Mouse (Mus musculus) embryonic stem cell, embryonic (primary cell): ENCODE measurements around the gene Cdkn1c.

Experiments
- CTCF ChIA-PET, 4 experiments: fragments of 300-600 bp in 2 of 4; fragments of 350-600 bp in 2 of 4; sonication (Branson Sonifier 250); formaldehyde crosslinking; loops; one replicate each; lab custom pipeline; 2022; ENCODE audit warnings: inconsistent platforms in 2 of 4; lab: Charles Lee
- POLR2A ChIA-PET, 4 experiments: fragments of 300-600 bp in 2 of 4; fragments of 350-600 bp in 2 of 4; sonication (Branson Sonifier 250); formaldehyde crosslinking; loops; one replicate each; lab custom pipeline; 2022; ENCODE audit warnings: antibody characterized with exemption in 4 of 4, inconsistent platforms in 1 of 4; lab: Charles Lee

Cdkn1c gene

GRCm38 (mm10) chr7:143461920-143462319 is 1.1 kb upstream of the Cdkn1c start:
- CTCF ChIA-PET = interaction anchor here (1.0 to 19.7 kb wide), 12 partner anchors 8 to 543 kb away, joined by 3 to 679 read pairs (median 6); no protein-coding TSS in a partner anchor
- POLR2A ChIA-PET = interaction anchor here in 3 of 4 experiments (0.6 to 3.0 kb wide), 13 partner anchors 11 to 362 kb away, joined by 3 to 12 read pairs (median 3); partner anchors contain the start of genes Cars (in 2 of the 3), Nap1l4 (in 1 of the 3), Phlda2 (in 1 of the 3) and Slc22a18 (in 1 of the 3)

DNA sequence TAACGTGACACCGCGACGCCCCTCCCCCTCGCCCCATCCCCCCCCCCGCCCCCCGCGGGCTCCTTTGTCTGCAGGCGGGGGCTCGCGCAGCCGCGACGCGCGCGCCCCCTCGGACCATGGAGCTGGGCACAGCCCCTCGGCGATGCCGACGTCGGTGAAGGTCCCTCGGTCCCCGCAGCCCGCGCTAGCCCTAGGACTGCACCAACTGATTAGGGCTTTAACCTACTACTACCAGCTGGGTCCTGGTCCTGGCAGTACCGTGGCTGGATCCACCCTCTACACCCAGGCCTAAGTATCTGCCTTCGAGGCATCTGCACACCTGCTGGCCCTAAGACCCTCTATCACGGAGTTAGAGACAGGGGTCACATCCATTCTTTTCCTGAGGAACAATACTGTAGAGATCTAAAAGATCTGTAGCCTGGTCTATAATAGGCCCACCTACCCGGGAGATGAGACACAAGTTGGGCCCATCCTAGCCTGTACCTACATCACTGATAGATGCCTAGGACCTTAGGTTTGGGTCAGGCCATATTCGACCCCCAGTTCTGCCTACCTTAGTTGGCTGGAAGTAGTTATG is 532 bp upstream of the Cdkn1c start:
- CTCF ChIA-PET = interaction anchor here (0.5 to 19.7 kb wide), 23 partner anchors 9 to 1269 kb away, joined by 3 to 679 read pairs (median 4); no protein-coding TSS in a partner anchor
- POLR2A ChIA-PET = interaction anchor here in 3 of 4 experiments (0.5 to 3.0 kb wide), 28 partner anchors 8 to 455 kb away, joined by 3 to 12 read pairs (median 4); partner anchors contain the start of genes Cars (in 2 of the 3), Slc22a18 (in 2 of the 3), Cd81 (in 1 of the 3) and Nap1l4 (in 1 of the 3)

- ChIA-PET POLR2A (interaction anchor here in 3 of 4 experiments (0.5 to 3.0 kb wide), 33 partner anchors 9 to 1946 kb away, joined by 3 to 15 read pairs (median 4); partner anchors contain the start of genes Slc22a18 (in 2 of the 3), Cd81 (in 1 of the 3), Phlda2 (in 1 of the 3) and Tssc4 (in 1 of the 3)), CTCF (interaction anchor here (0.5 to 19.7 kb wide), 17 partner anchors 10 to 472 kb away, joined by 3 to 679 read pairs (median 5); no protein-coding TSS in a partner anchor)
Observed at GRCm38 (mm10) chr7:143460217-143460834, 524 bp downstream of the Cdkn1c start.

DNA sequence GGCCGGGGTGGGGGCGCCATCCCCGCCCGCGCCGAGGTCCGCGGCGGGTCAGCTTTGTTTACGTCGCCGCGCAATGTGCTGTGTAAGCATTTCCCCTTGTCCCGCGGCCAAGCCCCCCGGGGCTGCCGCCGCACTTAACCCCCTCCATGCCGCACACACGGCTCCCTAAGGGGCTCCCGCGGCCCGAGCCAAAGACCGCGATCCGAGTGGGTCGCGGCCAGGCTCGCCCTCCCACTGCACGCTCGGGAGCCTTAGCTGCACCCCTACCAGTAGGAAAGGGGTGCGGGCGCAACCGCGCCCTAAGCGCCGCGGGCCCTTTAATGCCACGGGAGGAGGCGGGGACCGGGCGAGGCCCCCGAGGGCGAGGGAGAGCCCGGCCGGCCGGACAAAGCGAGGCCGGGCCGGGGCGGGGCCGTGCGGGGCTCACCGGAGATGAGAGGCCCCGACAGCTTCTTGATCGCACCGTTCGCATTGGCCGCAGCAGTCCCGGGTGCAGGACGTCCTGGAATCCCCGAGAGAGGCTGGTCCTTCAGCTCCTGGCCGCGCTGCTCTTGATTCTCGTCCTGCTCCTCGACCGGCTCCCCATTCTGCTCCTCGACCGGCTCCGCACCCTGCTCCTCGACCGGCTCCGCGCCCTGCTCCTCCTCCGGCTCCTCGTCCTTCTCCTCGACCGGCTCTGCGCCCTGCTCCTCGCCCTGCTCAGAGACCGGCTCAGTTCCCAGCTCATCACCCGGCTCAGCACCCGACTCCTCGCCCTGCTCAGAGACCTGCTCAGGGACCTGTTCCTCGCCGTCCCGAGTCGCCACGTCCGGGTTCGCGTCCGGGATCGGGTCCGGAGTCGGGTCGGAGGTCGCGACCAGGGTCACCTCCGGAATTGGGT is 1.3 kb downstream of the Cdkn1c start:
- ChIA-PET POLR2A (interaction anchor here in 3 of 4 experiments (0.5 to 3.0 kb wide), 23 partner anchors 10 to 1945 kb away, joined by 3 to 15 read pairs (median 4); partner anchors contain the start of genes Cd81 (in 1 of the 3), Phlda2 (in 1 of the 3) and Slc22a18 (in 1 of the 3)), CTCF (interaction anchor here (0.6 to 19.7 kb wide), 8 partner anchors 10 to 309 kb away, joined by 3 to 679 read pairs (median 6); no protein-coding TSS in a partner anchor)

- POLR2A ChIA-PET = interaction anchor here in 3 of 4 experiments (0.7 to 2.8 kb wide), 8 partner anchors 9 to 304 kb away, joined by 3 to 15 read pairs (median 4); partner anchors contain the start of gene Phlda2 (in 1 of the 3)
- CTCF ChIA-PET = interaction anchor here in 3 of 4 experiments (1.0 to 19.7 kb wide), 6 partner anchors 7 to 305 kb away, joined by 3 to 679 read pairs (median 5); no protein-coding TSS in a partner anchor
Observed at GRCm38 (mm10) chr7:143458963-143459331, 1.9 kb downstream of the Cdkn1c start.

DNA sequence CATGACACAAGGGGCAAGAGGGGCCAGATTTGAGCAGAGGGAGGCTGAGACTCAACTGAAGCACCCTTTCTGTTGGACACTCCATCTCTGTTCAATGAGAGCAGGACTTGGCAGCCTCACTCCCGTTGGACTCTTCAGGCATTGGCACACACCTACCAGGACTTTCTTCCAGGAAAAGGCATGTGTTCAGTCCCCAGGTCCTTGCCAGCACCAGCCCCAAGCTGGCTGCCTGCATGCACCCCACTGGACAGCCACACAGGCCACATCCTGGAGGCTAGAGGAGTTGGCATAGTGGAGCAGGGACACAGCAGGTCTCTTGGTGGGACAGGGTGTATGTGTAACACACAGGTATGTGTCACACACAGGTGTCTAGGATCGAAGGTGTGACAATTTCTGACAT is 13.7 kb downstream of the Cdkn1c start:
- ChIA-PET POLR2A (interaction anchor here in 1 of 4 experiments (3.4 kb wide), 1 partner anchor 12 kb away, joined by 15 read pairs; no protein-coding TSS in a partner anchor), CTCF (interaction anchor here in 1 of 4 experiments (1.4 kb wide), 1 partner anchor 23 kb away, joined by 4 read pairs; no protein-coding TSS in a partner anchor)

DNA sequence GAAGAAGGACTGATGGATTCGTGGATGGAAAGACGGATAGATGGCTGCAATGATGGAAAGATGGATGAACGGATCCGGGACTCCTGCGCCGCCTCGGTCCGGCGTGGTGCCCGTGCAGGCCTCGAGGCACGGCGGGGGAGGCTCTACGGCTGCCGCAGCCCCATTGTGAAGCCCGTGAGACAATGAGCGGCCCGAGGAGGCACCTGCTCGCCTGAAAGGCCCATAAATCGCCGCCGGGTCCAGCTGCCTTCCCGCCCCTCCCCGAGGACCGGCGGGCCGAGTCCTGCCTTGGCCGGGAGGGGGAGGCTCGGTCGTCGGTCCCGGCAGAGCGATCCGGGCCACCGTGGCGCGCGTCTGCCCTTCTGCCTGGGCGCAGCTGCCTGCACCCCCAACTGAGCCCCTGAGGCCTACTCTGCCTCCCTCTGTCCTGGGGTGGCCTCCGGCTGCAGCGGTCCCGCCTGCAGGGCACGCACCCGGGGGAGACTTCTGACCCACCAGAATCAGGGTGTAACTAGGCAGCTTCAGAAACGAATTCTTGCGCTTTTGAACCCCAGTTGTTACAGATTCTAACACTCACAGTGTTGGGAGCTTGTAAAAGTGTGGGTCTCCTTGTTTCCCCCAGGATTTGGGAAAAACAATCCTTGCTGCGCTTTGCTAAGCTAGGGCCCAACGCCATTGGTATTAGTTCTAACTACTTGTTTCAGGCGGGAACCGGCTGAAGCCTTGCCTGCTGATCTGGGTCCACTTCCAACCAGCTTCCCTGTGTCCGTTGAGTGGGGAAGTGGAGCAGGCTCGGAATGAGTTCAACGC is 15.0 kb downstream of the Cdkn1c start:
- ChIA-PET CTCF (interaction anchor here in 2 of 4 experiments (0.7 to 1.4 kb wide), 3 partner anchors 24 to 70 kb away, joined by 3 to 4 read pairs (median 3); no protein-coding TSS in a partner anchor), POLR2A (interaction anchor here in 3 of 4 experiments (0.6 to 3.4 kb wide), 4 partner anchors 13 to 79 kb away, joined by 3 to 15 read pairs (median 8); partner anchors contain the start of gene Cdkn1c (in 1 of the 3))

DNA sequence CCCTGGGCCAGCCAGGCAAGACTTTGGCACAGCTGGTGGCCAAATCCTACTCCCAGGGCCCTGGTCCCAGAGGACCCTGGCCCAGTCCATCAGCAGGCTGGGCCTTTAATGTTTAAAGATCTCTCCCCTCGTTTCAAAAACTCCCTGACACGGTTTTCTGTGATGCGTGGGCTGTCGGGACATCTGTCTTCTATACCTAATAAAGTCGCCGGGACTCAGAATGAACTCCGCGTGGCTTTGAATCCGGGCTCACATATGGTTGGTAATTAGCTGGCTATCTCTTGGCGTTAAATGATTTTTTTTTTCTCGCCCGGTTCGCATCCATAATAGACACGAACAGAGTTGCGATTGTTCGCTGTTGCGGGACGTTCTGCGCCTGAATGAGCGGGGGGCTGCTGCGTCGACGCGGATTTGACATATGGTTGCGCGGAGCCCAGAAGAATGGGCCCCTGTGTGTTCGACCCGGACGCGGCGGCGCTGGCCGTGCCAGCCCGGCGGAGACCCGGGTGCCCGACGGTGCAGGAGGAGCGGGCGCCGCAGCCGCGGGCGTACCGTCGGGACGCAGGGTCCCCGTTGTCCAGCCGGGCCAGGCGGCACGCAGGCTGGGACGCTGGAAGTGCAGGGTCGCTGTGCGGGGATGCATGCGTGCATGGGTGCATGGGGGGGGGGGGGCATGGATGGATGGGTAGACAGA is 15.7 kb downstream of the Cdkn1c start:
- POLR2A ChIA-PET = interaction anchor here in 2 of 4 experiments (0.7 to 3.4 kb wide), 3 partner anchors 14 to 18 kb away, joined by 3 to 15 read pairs (median 4); partner anchors contain the start of gene Cdkn1c (in 1 of the 2)
- CTCF ChIA-PET = interaction anchor here in 1 of 4 experiments (0.7 kb wide), 1 partner anchor 344 kb away, joined by 3 read pairs; no protein-coding TSS in a partner anchor

- ChIA-PET CTCF (interaction anchor here in 1 of 4 experiments (0.7 kb wide), 1 partner anchor 344 kb away, joined by 3 read pairs; no protein-coding TSS in a partner anchor), POLR2A (interaction anchor here in 2 of 4 experiments (0.7 to 3.4 kb wide), 2 partner anchors 15 to 17 kb away, joined by 4 to 15 read pairs; partner anchors contain the start of gene Cdkn1c (in 1 of the 2))
Observed at GRCm38 (mm10) chr7:143444580-143444954, 16.3 kb downstream of the Cdkn1c start.

DNA sequence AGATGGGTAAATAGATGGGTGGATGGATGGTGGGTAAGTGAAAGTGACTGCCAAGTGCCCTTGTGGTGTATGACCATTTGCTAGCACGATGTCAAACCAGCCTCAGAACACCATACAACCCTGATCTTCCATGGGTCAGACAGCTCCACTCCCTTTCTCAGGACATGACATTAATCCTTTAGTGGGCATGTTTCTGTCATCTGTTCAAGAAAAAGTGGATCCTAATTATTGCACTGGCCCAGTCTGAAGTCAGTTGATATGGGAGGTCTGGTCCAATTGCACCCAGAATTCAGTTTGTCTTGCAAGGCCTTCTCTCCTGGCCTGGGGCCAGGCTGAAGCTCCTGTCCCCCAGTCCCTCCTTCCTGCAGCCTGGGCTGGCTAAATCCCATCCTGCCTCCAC is 21.9 kb downstream of the Cdkn1c start:
- POLR2A ChIA-PET = interaction anchor here in 1 of 4 experiments (1.3 kb wide), 1 partner anchor 22 kb away, joined by 5 read pairs; the partner anchor contains the start of gene Cdkn1c
- CTCF ChIA-PET = interaction anchor here in 2 of 4 experiments (1.0 to 1.5 kb wide), 2 partner anchors 285 kb away, joined by 3 read pairs; no protein-coding TSS in a partner anchor

GRCm38 (mm10) chr7:143437894-143438581 is 22.8 kb downstream of the Cdkn1c start:
- ChIA-PET CTCF (interaction anchor here in 1 of 4 experiments (1.3 kb wide), 1 partner anchor 827 kb away, joined by 14 read pairs; no protein-coding TSS in a partner anchor), POLR2A (no interaction called here)

DNA sequence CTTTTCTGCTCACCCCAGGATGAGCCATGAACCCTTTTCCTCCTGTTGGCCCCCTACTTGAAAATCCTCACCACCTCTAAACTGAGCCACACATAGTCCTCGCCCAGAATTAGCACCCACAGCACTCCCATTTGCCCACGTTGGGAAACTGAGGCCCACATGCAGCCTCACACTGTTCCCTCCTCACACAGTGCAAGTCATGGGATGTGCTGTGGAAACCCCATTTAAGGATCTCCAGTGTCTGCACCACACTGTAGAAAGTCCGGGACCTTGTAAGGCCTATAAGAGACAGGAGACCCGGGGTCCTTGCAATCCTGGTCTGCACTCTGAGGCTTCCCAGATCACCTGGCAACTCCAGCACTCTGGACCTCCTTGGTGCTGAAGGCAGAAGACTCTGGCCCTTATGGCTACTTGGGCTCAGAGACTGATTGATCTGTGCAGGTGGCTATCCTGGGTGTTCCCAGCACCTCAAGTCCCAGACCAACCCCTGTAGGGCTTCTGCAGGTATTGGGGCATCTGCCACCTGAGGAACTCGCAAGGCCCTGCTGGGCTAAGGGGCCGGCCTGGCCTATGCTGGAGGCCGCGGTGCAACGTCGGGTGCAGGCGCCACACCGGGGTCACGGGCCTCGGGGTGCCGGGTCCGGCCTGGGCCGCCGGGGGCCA is 23.5 kb downstream of the Cdkn1c start:
- POLR2A ChIA-PET = interaction anchor here in 1 of 4 experiments (0.6 kb wide), 1 partner anchor 27 kb away, joined by 3 read pairs; no protein-coding TSS in a partner anchor
- CTCF ChIA-PET = interaction anchor here in 1 of 4 experiments (1.3 kb wide), 1 partner anchor 826 kb away, joined by 14 read pairs; no protein-coding TSS in a partner anchor

DNA sequence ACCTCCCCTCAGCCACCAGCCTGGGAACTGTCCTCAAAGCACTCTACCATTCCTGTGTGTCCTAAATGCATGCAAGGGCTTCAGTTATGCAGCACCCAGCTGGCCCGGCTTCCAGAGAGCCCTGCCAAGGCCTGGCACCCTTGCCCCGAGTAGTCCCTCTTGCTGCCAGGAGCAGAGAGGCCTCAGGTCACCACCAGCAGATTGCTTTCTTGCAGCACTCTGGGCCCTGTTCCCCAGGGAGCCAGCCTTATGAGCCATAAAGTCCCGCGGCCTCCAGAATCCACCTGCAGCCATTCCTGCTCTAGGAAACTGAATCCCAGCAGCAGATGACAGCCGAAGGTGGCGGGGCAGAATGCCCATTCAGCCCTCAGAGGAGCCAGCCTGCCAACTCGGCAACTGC is 27.5 kb downstream of the Cdkn1c start:
- CTCF ChIA-PET = interaction anchor here in 2 of 4 experiments (0.6 to 1.6 kb wide), 2 partner anchors 33 to 48 kb away, joined by 3 to 4 read pairs; no protein-coding TSS in a partner anchor

GRCm38 (mm10) chr7:143432631-143433030 is 28.2 kb downstream of the Cdkn1c start:
- CTCF ChIA-PET = interaction anchor here in 3 of 4 experiments (0.5 to 1.3 kb wide), 5 partner anchors 34 to 294 kb away, joined by 3 to 4 read pairs (median 3); no protein-coding TSS in a partner anchor

More for the DNA sequence above, 27.5 kb downstream of the Cdkn1c start:
- POLR2A ChIA-PET = interaction anchor here in 1 of 4 experiments (1.1 to 1.8 kb wide), 2 partner anchors 10 to 380 kb away, joined by 4 read pairs; partner anchors contain the start of gene Cd81

More at GRCm38 (mm10) chr7:143432631-143433030, 28.2 kb downstream of the Cdkn1c start:
- POLR2A ChIA-PET = interaction anchor here in 1 of 4 experiments (1.1 to 1.8 kb wide), 2 partner anchors 10 to 380 kb away, joined by 4 read pairs; partner anchors contain the start of gene Cd81
